Mouse (Mus musculus) kidney, adult 8-10 months (tissue): ENCODE measurements at regions not wholly inside any gene's neighbourhood (a gene's known extent, or its start where the extent isn't known, plus 50 kb on each side); places are given as distances from the start of the nearest gene placed in this dataset.
A peak's percentile ranks its signal among the peaks of the same experiment; 100 is the strongest.

ENCODE experiments used
- DNase-seq, 2 experiments: peaks; one replicate each; pipeline ENCODE4 v3.0.0; 2022

GRCm38 (mm10) chr5:46278190-46278589 lies 420.8 kb upstream of the Lcorl start:
- DNase-seq: no peak

GRCm38 (mm10) chr5:46256730-46257129 lies 399.3 kb upstream of the Lcorl start:
- DNase-seq: no peak

GRCm38 (mm10) chr5:46253940-46254339 lies 396.5 kb upstream of the Lcorl start:
- no peak for DNase-seq

GRCm38 (mm10) chr5:46235364-46236067 lies 378.1 kb upstream of the Lcorl start:
- no peak for DNase-seq

- no peak for DNase-seq
These were observed 375.4 kb upstream of the Lcorl start for GRCm38 (mm10) chr5:46232780-46233179.

GRCm38 (mm10) chr5:46228667-46229066 lies 371.3 kb upstream of the Lcorl start:
- no peak for DNase-seq

GRCm38 (mm10) chr5:46212845-46213468 lies 355.5 kb upstream of the Lcorl start:
- DNase-seq: peak in 1 of 2 experiments; percentile 12

GRCm38 (mm10) chr5:46209076-46209475 lies 351.7 kb upstream of the Lcorl start:
- DNase-seq: no peak

GRCm38 (mm10) chr5:46203744-46204143 lies 346.3 kb upstream of the Lcorl start:
- no peak for DNase-seq

GRCm38 (mm10) chr5:46202457-46202772 lies 345.0 kb upstream of the Lcorl start:
- DNase-seq: no peak

- no peak for DNase-seq
These were observed 344.4 kb upstream of the Lcorl start for GRCm38 (mm10) chr5:46201639-46202456.

GRCm38 (mm10) chr5:46186908-46187307 lies 329.5 kb upstream of the Lcorl start:
- DNase-seq: no peak

GRCm38 (mm10) chr5:46182157-46182556 lies 324.7 kb upstream of the Lcorl start:
- peak; percentile 63 to 73 for DNase-seq

- no peak for DNase-seq
These were observed 314.9 kb upstream of the Lcorl start for GRCm38 (mm10) chr5:46172315-46172714.

GRCm38 (mm10) chr5:46160774-46161173 lies 303.4 kb upstream of the Lcorl start:
- no peak for DNase-seq

- DNase-seq: no peak
These were observed 294.6 kb upstream of the Lcorl start for GRCm38 (mm10) chr5:46151973-46152372.

- no peak for DNase-seq
These were observed 293.4 kb upstream of the Lcorl start for GRCm38 (mm10) chr5:46150825-46151224.

GRCm38 (mm10) chr5:46149851-46150615 lies 292.6 kb upstream of the Lcorl start:
- no peak for DNase-seq

- DNase-seq: no peak
These were observed 281.6 kb upstream of the Lcorl start for GRCm38 (mm10) chr5:46139024-46139423.

GRCm38 (mm10) chr5:46137695-46138094 lies 280.3 kb upstream of the Lcorl start:
- DNase-seq: no peak

- no peak for DNase-seq
These were observed 250.6 kb upstream of the Lcorl start for GRCm38 (mm10) chr5:46108020-46108419.

- DNase-seq: no peak
These were observed 245.9 kb upstream of the Lcorl start for GRCm38 (mm10) chr5:46103350-46103749.

- DNase-seq: no peak
These were observed 235.1 kb upstream of the Lcorl start for GRCm38 (mm10) chr5:46092549-46092948.
